24 mouse cellular contexts compared by ENCODE assay signal in genomic region chr15:84049570-84049969, GRCm38 (mm10). TPM values are rescaled to one million over a fixed set of nuclear protein-coding genes. Genes with fewer than 3 reads are reported as not detected.
DNase-seq lines count a peak whose midpoint lies in the region; ATAC-seq lines count a peak whose summit lies in the region.
"Had no signal": no experiment of that assay in that cellular context is flagged by ENCODE, and none has a peak within 500 bp of the region (broad histone marks: within the 10 kb centered on the region; RNA-seq: fewer than 3 reads in every experiment).

No protein-coding gene starts in this region.

- peaks cover 7% of the 10 kb centered on the region; the same call in 1 of the 2 replicates for H3K9me3 ChIP-seq in kidney, embryonic 16.5 days (ENCODE audit: low read length)
- H3K9me3 ChIP-seq in neural tube, embryonic 13.5 days = no peaks in the 10 kb centered on the region
- no peaks in the 10 kb centered on the region for H3K9me3 ChIP-seq in liver, embryonic 11.5 days (ENCODE audit: control insufficient read depth, low read length)
- H3K9me3 ChIP-seq: hindbrain, embryonic 15.5 days; intestine, embryonic 15.5 days had no signal

- no peak overlapping the region for H3K27ac ChIP-seq in kidney, embryonic 16.5 days (ENCODE audit: low read length)
- 0 out of 2 replicates have a peak overlapping the region, but pooled peaks have one; percentile 3 for H3K27ac ChIP-seq in neural tube, embryonic 13.5 days (replicated peaks)
- H3K27ac ChIP-seq in liver, embryonic 11.5 days (ENCODE audit: low read depth, low read length) = no peak overlapping the region
- H3K27ac ChIP-seq: forebrain, embryonic 10.5 days; heart, embryonic 13.5 days; hindbrain, embryonic 15.5 days; intestine, embryonic 15.5 days; layer of hippocampus, adult 2 months; neural tube, embryonic 12.5 days had no signal

- no peak overlapping the region for H3K9ac ChIP-seq in kidney, embryonic 16.5 days (replicated peaks; ENCODE audit: low read length)
- no peak overlapping the region for H3K9ac ChIP-seq in neural tube, embryonic 13.5 days
- H3K9ac ChIP-seq in liver, embryonic 11.5 days (ENCODE audit: low read depth, low read length) = no peak overlapping the region
- H3K9ac ChIP-seq: heart, embryonic 13.5 days; hindbrain, embryonic 15.5 days; intestine, embryonic 15.5 days; liver, postnatal 0 days; neural tube, embryonic 12.5 days had no signal

- H3K27me3 ChIP-seq in kidney, embryonic 16.5 days (ENCODE audit: insufficient read depth, low read length) = 0 out of 2 replicates have a peak, but pooled peaks cover 5% of the 10 kb centered on the region
- H3K27me3 ChIP-seq in neural tube, embryonic 13.5 days = no peaks in the 10 kb centered on the region; the same call in 1 of the 2 replicates
- no peaks in the 10 kb centered on the region for H3K27me3 ChIP-seq in liver, embryonic 11.5 days (replicated peaks; ENCODE audit: control insufficient read depth, insufficient read depth, low read length)

- no peak overlapping the region for H3K4me3 ChIP-seq in kidney, embryonic 16.5 days (ENCODE audit: low read length)
- H3K4me3 ChIP-seq in neural tube, embryonic 13.5 days = no peak overlapping the region
- no peak overlapping the region for H3K4me3 ChIP-seq in liver, embryonic 11.5 days (ENCODE audit: low read depth, low read length)
- H3K4me3 ChIP-seq: forebrain, embryonic 10.5 days; heart, embryonic 13.5 days; hindbrain, embryonic 15.5 days; intestine, embryonic 15.5 days; layer of hippocampus, adult 2 months; neural tube, embryonic 12.5 days had no signal

- no peaks in the 10 kb centered on the region for H3K4me1 ChIP-seq in kidney, embryonic 16.5 days (ENCODE audit: insufficient read depth, low read length)
- peaks cover 9% of the 10 kb centered on the region for H3K4me1 ChIP-seq in neural tube, embryonic 13.5 days (replicated peaks)
- no peaks in the 10 kb centered on the region for H3K4me1 ChIP-seq in liver, embryonic 11.5 days (replicated peaks; ENCODE audit: control insufficient read depth, insufficient read depth, low read length)
- H3K4me1 ChIP-seq: intestine, embryonic 15.5 days; neural tube, embryonic 12.5 days had no signal

- no peaks in the 10 kb centered on the region for H3K36me3 ChIP-seq in kidney, embryonic 16.5 days (ENCODE audit: insufficient read depth, low read length)
- no peaks in the 10 kb centered on the region for H3K36me3 ChIP-seq in neural tube, embryonic 13.5 days
- no peaks in the 10 kb centered on the region for H3K36me3 ChIP-seq in liver, embryonic 11.5 days (ENCODE audit: control insufficient read depth, insufficient read depth, low read length)
- H3K36me3 ChIP-seq: forebrain, embryonic 10.5 days; heart, embryonic 13.5 days; hindbrain, embryonic 15.5 days; intestine, embryonic 15.5 days; neural tube, embryonic 12.5 days had no signal

- ATAC-seq in kidney, embryonic 16.5 days (ENCODE audit: low FRiP score, low TSS enrichment) = no peak
- 0 out of 2 replicates have a peak, but pooled peaks have one; percentile 34 for ATAC-seq in neural tube, embryonic 13.5 days (ENCODE audit: low read depth)
- ATAC-seq in liver, embryonic 11.5 days (replicated peaks; ENCODE audit: low FRiP score) = no peak
- ATAC-seq: intestine, embryonic 15.5 days; liver, postnatal 0 days had no signal

- peak; percentile 13 for DNase-seq in kidney, adult 11 months
- no peak for DNase-seq in neural tube, embryonic 10.5 days (ENCODE audit: extremely low spot score, low spot score)
- DNase-seq in kidney, postnatal 14 days = peak; percentile 56
- no peak for DNase-seq in thymus, postnatal 4 days
- no peak for DNase-seq in liver, embryonic 11.5 days (ENCODE audit: low spot score)
- DNase-seq: B cell, adult 2 months; cerebellum, adult 11-12 months; cerebellum, postnatal 25 days; heart, postnatal 36 days; layer of hippocampus, postnatal 36 days; liver; liver, postnatal 0 days; lung, postnatal 36 days; right cerebral cortex, postnatal 14 days; thymus, adult 18-20 months had no signal

- 45% methylated on average over 7 of the region's 7 CpGs for WGBS in kidney, embryonic 16.5 days
- WGBS in neural tube, embryonic 13.5 days = 37% methylated on average over 7 of the region's 7 CpGs
- 71% methylated on average over 7 of the region's 7 CpGs for WGBS in liver, embryonic 11.5 days

- H3K4me2 ChIP-seq in kidney, embryonic 16.5 days (replicated peaks; ENCODE audit: low read depth, low read length) = no peak overlapping the region
- no peak overlapping the region for H3K4me2 ChIP-seq in neural tube, embryonic 13.5 days
- no peak overlapping the region for H3K4me2 ChIP-seq in liver, embryonic 11.5 days
- H3K4me2 ChIP-seq: heart, embryonic 13.5 days; hindbrain, embryonic 15.5 days; intestine, embryonic 15.5 days; neural tube, embryonic 12.5 days had no signal

RNA-seq across cellular contexts. Expression of gene Efcab6, which starts 15.6 kb away (rescaled TPM):
- 0.16 and 0.17 TPM in 2 replicates for polyA plus RNA-seq in kidney, embryonic 16.5 days (2015; fragmentation: Nextera tagmentation; extraction: Ambion mirVana)
- polyA plus RNA-seq in neural tube, embryonic 13.5 days (2015; fragmentation: Nextera tagmentation; extraction: Ambion mirVana) = 0.36 and 1.2 TPM in 2 replicates
- polyA plus RNA-seq in liver, embryonic 11.5 days (2014; fragmentation: Nextera tagmentation; extraction: Ambion mirVana) = not detected in 2 replicates
- polyA plus RNA-seq: heart, embryonic 13.5 days; liver, postnatal 0 days; spleen, adult 2 months had no signal

RNA-seq across cellular contexts. Expression of gene Sult4a1, which starts 56.0 kb away (rescaled TPM):
- 0.65 and 1.3 TPM in 2 replicates for polyA plus RNA-seq in kidney, embryonic 16.5 days (2015; fragmentation: Nextera tagmentation; extraction: Ambion mirVana)
- 87.0 and 97.2 TPM in 2 replicates for polyA plus RNA-seq in neural tube, embryonic 13.5 days (2015; fragmentation: Nextera tagmentation; extraction: Ambion mirVana)
- 0.81 and 0.88 TPM in 2 replicates for polyA plus RNA-seq in liver, embryonic 11.5 days (2014; fragmentation: Nextera tagmentation; extraction: Ambion mirVana)
- polyA plus RNA-seq: liver, postnatal 0 days had no signal

Comparison
In these comparisons a context has a peak if more than half of its experiments do, and no peak if none do; other contexts are left out.
1. DNase-seq: peak in kidney, adult 11 months (single experiment) and kidney, postnatal 14 days (single experiment); none in neural tube, embryonic 10.5 days (single experiment), thymus, postnatal 4 days (single experiment) and liver, embryonic 11.5 days (single experiment).
2. RNA of gene Sult4a1, which starts 56.0 kb away (polyA plus RNA-seq): 87.0 to 97.2 TPM in neural tube, embryonic 13.5 days; 0.81 to 0.88 TPM in liver, embryonic 11.5 days and 0.65 to 1.3 TPM in kidney, embryonic 16.5 days; every median in the first group is over 10 times any median in the second.